Mouse (Mus musculus): ENCODE measurements around the gene Tmem211.
A peak's percentile ranks its signal among the peaks of the same experiment; 100 is the strongest.

The Tmem211 gene

DNA sequence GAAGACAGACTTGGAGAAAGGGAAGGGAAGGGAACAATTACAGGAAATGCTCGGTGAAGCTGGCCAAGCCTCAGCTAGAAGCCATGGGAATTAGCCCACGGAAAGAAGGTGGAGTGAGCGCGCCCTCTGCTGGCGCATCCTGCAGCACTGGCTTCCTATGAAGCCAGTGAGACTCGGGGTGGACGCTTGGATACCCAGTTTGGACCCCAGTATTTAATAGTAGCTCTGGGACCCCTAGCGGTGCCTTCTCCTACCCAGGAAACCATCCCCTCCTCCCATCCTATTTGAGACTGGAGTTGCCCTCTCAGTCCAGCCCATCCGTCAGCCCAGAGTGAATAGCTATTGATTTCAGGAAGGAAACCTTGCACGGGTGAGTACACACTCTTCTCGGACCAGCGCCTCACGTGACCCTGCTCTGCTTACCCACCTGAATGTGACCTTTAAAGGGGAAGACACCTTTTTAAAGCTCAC is at the start of gene Tmem211:
TSS of gene Tmem211 (plus strand) at position 278 of the 471 bp plus-strand sequence.
- DNase-seq = peak; percentile 79 to 88

DNA sequence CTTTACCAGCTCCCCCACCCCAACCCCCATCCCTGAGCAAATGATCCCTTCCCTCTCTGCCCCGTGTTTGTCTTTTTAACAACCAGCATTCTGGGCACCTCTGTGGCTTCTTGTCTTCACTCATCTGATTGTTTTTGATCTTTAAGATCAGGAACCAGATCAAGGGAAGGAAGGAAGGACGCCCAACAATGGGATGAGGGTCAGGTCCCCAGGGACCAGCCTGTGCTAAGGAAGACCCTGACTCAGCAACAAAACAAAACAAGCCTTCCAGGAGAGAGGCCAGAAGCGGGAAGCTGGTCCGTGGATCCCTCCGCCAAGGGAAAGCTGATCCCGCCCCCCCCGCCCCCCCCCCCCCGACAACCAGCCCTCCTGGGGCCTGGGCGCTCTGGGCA is 47.3 kb upstream of the Tmem211 start:
- DNase-seq = no peak

DNA sequence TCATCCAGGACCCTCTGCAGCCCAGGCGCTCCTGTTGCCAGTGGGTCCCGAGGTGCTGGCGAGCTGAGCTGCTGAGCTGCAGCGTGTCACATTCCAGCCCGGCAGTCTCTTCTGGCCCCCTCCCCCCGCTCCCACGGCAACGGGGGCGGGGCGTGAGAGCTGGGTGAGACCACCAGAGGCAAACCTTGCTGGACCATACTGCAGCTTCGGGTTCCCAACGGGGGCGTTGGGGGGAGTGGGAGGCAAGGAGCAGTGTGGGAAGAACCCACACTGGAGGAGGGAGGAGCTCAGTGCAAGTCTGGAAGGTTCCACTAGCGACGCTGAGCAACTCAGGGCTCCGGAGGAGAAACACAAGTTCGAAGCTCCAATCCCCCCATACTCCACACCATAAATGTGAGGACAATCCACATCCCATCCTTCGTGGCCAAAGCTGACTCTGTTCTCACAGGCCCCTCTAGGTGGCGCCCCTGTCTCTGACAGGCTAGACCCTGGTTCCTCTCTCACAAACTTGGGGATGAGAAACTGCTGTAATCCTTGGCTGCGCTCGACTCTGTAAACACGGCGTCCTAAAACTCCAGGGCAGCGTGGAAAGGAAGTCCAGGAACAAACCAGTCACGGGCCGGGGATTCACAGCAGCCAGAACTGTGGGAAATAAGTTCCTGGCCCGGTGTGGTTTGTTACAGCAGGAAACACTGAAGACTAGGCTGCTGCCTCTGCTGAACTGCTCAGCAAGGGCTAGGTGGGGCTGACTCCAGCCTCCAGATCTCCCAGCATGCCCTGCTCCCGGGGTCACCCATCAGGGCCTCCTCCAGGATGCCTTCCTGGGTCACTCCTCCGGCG is 46.6 kb upstream of the Tmem211 start:
- peak; percentile 78 to 84 for DNase-seq

DNA sequence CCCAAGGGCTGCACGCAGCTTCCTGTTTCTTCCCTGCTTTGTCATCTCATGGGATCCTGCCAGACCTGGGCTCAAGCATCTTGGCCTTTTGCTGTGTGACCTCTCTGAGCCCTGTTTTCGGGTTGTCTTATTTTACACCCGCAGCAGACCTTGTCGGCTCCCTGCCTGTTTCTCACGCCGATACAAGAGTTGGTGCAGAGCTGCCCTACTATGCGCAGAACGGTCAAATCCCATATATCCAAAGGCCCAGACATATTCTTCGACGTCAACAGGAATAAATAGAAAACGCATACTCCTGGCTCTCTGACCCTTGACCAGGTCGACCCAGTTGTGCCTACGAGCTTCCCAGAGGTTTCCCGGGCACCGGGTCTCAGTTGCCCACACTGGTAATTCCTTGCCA is 46.0 kb upstream of the Tmem211 start:
- no peak for DNase-seq

DNA sequence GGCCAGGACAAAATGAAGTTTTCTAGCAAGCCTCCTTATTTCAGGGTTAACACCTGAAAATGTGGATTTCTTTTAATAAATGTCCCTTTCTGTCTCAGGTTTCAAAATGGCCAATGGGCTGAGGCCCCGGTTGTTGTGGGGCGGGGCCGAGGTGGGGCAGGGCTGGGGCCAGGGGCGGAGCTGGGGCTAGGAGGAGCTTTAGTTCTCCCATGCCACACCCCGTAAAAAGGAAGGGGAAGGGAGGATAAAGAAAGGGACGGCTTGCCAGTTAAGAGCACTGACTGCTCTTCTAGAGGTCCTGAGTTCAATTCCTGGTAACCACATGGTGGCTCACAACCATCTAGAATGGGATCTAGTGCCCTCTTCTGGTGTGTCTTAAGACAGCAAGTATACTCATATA is 45.3 kb upstream of the Tmem211 start:
- no peak for DNase-seq

DNA sequence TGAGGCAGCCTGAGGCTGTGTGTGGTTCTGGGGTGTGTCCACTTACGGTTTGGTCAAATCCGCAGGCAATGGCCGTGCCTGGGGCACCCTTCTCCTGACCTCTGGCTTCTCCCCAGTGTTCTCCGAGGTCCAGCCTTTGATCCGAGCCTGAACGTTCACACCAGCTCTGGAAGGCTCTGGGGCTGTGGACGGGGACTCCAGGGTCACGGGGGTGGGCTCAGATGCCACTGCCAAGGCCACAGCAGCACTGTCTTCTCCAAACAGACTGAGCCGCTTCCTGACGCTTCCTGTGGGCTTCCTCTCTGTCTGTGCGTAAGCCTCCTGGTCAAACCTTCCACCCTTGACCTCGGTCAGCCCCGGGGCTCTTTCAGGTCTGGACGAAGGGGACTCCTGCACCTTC is 36.2 kb upstream of the Tmem211 start:
- DNase-seq = no peak

DNA sequence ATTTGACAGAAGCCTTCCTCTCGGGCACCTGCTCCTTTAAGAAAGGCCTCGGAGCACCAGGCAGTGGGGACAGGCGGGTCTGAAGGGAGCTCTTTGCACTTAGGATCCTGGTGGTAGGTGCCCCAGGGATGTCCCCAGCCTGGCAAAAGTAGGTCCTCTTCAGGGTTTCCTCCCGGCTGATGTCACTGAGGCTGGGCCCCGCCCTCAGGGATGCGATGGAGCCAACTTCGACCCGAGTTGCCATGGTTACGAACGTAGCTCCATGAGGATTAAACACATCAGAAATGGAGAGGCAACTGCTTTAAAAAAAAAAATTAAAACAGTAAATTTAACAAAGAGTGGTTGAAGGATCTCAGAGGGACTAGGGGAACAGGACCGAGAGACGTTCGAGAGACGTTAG is 34.8 kb upstream of the Tmem211 start:
- DNase-seq = no peak

DNA sequence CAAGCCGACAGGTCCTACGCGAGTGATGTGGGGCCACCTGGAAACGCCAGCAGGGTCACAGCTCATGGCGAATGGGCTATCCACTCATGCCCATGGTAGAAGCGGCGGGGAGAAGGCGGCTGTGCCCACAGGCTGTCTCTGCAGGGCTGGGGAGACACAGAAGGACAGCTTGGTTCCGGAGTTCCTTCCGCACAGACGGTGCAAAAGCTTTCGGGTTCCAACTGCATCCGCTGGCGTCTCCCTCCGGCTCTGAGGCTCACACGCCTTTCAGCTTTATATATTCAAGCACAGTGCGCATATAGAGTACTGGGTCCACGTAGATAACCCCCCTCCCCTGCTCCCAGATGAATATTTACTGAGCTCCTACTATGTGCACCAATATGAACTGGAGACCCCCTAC is 32.9 kb upstream of the Tmem211 start:
- no peak for DNase-seq

DNA sequence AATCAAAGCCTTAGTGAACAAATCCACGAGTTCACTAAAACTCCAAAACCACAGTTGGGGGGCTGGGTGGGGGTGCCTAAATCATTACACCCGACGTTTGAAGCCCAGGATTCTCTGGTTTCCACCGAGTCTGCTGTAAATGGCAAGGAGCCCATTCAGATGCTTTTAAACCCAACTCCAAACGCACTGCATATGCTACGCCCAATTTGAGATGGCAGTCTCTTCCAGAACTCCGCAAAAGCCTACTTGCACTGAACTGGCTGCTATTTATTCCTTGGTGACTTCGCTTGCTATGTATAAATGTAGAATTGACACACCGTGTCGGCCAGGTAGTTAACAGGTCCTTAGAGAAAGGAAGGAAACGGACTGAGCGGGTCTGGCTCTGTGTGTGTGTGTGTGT is 31.3 kb upstream of the Tmem211 start:
- DNase-seq = no peak

DNA sequence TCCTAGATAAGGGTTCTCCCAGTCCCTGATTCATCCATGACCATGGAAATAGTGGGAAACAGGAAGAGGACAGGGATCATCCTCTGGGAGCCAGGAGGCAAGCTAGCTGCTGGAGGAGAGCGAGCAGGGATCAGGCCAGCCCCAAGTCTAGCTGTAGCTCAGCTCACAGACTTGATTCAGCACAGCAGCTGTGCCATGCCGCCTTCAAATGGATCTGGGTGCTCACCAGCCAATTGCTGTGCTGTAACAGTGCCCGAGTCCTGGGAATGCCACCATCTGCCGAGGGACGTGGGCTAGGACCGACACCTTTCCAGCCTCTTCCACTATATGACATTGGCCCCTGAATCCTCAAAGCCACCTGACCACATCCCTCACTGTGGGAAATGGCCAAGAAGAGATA is 30.8 kb upstream of the Tmem211 start:
- DNase-seq = no peak

DNA sequence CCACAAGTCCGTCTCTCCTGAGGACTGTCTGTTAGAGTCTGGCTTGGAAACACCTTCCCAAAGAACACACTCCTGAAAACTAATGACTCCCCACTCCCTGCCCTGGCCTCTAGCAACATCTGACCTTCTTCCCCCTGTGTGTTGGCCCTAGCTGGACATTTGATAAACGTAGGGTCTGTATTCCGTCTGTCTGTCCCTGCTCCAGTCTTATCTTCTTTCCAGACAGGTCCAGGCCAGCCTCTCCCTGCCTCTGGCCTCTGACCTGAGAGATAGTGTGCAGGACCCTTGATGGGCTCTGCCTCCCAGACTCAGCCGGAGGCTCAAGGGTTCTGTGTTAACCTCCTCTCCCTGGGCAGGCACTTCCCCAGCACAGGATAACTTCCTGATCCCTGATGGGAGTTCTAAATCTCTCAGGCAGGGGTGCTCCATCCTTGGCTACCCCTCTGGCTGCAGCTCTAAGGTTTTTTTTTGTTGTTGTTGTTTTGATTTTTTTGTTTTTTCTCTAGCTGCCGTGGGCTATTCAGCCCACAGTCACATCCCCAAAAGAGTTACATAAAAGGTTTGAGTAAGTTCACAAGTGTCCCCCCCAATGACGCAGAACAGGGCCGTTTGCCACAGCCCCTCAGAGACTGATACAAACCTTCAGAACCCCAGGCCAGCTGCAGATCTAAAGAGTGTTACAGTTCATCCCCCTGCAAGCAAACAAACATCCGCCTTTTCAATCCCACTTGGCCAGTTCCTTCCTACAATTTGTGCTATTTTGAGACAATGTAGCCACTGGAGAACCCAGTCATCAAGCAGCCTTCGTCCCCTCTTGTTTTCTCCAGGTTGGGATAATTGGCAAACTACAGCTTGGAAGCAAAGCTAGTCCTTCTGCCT is 29.6 kb upstream of the Tmem211 start:
- DNase-seq = no peak

DNA sequence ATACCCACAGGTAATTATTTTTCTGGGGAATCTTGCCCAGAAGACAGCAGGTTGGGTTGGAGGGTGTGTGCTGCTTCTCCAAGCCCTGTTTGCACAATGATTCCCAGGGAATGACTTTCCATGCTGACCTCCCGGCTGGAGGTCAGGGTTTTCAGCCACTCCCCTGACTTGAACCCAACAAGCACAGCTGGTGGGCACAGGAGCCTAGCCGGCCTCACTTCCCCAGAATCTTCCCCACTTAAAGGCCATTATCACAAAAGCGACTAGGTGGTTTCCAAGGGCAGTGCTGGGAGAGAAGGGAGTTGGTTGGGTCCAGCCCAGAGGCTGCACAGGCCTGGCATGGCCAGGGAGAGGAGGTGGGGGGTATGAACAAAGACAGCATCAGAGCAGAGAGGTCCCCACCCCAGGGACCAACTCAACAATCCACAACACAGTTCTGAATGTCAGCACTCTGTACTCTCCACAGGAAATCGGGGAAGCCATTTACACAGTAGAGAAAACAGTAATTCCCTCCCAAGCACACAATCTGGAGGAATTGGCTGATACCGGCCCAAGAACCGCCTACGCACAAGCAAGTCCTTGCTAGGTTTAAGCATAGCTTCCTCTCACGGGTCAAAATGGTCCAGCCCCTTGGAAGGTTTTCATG is 27.5 kb upstream of the Tmem211 start:
- DNase-seq = no peak

DNA sequence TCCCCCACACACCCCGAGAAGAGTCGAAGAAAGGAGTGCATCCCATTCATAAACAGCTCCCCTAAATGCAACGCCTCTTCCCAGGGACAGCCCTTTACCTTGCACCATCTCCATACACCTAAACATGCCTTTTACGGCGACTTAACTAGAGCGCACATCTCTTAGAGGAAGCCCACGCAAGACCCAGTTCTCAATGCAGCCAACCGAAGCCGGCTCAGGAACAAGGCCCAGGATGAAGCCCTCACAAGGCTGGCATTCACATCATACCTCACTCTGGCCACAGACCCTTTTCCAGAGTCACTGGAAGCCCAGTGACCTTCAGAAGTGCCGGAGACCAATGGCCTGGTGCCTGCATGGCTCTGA is 27.0 kb upstream of the Tmem211 start:
- no peak for DNase-seq

DNA sequence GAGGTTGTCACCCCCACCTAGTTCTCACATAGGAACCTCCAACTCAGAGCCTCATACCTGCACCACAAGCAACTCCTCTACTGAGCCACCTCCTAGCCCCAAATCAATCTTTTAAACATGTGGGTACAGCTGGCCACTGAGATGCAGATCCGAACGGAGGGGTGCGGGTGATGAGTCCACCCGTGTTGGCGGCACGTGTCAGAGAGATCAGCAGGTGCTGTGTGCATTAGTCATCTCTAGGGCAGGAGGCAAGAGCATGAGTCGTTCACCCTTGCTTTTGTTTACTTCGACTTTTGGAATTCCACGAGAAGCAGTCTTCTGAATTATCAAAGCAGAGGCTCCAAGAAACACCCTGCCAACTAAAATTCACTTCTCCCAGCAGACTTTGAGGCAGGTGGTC is 22.5 kb upstream of the Tmem211 start:
- no peak for DNase-seq

DNA sequence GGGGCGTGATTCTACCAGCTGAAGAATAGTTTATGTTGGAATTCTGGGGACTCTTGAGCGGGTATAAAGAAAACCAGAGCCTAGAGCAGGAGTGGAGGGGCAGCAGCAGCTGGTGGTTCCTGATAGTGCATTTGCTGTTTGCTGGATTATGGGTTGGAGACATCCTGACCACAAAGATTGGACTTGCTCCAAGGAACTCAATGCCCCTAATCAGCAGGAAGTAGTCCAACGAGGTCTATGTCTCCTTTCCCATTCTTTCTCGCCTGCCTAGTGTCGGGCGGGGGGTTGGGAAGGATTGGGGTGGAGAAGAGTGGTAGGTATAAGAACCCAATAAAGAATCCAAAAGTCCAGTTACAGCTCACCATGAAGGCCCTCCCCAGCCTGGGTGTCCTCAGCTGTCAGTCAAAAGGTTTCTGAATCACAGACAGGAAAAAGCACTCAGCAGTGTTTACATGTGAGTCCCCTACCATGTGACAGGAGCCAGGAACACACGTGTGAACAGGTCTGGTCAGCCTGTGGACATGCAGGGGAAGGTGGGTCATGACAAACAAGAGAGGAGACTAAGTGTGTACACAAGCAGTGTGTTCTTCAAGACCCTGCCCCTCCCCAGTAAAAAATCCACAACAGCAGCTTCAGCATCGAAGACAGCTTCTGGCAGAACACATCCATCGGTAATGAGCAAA is 19.9 kb upstream of the Tmem211 start:
- DNase-seq = no peak

DNA sequence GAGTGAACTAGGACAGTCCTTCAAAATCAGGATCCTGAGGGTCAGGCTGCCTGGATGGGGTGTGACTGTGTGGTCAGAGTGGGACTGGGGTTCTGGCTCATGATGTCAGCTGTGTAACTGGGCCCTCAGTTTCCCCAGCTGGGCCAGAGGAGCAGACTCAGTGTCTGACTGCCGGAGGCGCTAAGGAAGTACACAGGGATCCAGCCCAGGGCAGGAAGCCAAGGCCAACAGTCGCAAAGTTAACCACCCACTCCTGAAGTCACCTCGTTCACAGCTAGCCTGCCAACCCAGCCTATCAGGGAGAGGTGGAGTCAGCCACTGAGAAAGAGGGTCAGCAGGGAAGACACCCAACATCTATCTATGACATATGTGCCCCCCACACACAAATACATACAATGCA is 18.7 kb upstream of the Tmem211 start:
- DNase-seq = no peak

DNA sequence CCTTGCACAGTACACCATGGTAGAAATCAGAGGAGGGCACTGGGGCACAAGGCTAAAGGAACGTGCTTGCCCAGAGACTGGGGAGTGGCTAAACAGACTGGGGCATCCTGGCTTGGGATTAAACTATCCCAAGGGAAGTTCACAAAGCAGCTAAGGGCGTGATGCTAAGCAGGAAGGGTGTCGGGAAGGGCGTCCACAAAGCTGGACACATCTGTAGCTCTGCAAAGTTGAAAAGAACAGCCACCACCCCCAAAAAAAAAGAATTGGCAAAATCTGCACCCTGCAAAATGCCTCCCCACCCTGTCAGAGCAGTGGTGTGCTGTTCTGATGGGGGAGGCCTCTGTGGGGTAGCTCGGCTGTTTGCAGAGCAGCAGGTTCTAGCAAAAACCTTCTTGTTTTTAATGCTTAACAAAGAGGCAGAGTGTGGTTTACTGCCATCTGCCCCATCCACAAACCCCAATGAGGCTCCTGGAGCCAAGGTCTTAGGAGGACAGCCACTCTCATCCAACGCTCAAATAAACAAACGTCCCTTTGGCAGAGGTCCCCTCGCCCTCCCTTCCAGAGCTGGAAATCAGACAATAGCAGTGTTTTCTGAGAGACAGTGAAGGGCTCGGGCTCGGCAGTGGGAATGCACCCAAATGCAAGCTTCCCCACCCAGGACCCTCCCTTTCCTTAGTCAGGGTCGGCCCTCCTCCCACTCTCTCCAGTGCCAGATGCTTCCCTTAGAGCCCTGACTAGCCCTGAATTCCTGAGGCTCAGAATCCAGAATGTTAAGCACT is 17.9 kb upstream of the Tmem211 start:
- DNase-seq = peak; percentile 25 to 38

DNA sequence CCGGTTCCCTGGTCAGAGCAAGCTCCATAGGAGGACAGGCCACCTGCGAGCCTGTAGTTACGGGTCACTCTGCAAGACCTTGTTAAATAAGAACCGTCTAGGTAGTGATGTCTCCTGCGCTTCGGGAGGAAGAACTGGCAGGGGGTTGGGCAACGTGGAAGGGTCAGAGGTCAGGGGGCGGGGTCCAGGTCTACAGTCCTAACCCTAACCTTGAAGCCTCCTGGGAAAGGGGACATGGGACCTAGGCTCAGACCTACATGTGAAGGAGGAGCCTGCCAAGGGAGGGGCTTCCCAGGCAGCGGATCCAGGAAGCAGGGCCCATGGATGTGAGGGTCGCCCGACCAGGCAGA is 17.3 kb upstream of the Tmem211 start:
- no peak for DNase-seq

DNA sequence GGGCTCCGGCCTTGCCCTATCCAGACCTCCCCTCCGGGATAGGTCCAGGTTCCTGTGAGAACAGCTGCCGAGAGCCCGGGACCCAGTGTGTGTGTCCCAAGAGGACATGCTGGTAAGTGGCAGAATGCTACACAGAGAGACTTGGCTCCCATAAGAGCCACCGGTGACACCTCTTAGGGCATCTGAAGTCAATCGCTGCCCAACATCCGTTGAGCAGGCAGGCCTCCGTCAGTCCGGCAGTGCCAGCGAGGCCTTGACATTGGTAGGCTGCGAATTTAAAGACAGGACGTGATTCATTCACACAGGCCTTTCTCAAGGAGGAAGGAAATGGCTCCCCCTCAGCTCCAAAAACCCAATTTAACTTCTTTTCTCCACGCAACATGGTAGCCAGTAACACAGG is 16.8 kb upstream of the Tmem211 start:
- no peak for DNase-seq

DNA sequence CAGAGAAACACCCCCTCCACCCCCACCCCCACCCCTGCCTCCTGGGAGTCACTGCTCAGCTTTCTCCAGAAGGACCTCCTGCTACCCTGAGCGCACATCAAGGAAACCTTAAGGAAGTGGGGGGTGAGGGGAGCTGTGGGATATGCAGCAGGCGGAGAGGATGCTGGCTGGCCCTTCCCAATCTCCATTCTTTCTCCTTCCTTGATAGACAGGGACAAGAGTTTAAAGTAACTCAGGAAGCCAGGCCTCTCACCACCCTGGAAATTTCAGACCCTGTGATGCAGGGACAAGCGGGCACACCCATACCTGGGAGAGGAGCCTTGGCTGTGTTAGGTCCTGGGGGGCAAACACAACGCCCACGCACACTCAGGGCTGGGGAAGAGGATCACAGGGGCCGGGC is 16.4 kb upstream of the Tmem211 start:
- DNase-seq = no peak

DNA sequence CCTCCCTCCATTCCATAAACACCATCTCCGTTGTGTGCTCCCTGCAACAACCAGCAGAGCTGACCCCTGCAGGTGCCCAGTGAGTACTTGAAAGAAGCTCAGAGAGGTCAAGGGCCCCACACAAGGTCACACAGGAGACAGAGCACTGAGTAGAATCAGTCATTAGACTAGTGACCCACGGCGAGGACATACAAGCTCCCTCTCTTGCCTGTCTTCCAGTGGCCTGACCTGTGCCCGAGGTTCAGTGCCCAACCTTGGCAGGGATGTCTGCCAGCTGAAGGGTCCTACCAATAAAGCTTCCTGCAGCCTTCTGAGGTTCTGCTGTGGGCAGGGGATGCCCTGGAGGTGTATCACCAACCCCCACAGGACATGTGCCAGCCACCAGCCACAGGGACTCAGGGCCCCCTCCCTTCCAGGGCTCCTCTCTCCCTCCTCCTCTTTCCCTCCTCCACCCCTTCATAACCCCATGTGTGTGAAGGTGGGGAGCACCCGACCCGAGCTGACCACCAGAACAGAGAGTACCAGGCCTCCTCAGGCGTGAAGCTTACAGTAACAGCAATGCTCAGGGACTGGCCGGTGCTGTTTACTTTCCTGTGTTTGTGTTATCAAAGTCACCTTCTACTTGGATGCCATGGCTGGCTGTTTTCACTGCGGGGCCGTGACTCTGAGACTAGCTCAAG is 14.4 kb upstream of the Tmem211 start:
- no peak for DNase-seq

DNA sequence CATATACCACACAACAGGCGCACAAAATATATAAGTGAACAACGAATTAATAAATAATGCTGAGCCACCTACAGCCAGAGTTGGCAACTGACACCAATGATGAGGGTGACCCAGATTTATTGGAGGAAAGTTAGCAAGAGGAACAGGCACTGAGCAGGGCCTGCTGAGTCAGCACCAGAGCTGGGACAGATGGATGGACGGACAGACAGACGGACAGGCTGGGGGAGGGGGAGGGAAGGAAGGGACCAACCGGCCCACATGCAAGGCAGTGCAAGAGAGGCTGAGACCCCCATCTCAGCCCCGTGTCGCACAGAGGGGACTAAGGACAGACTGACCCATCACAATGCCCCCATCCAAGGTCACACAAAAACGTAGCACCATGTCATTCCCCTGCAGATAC is 12.7 kb upstream of the Tmem211 start:
- DNase-seq = no peak
